Mouse (Mus musculus): ENCODE results near the gene Mctp2. TPM values are rescaled to one million over a fixed set of nuclear protein-coding genes. Genes with fewer than 3 reads are reported as not detected.

Mctp2 gene
- polyA plus RNA-seq (2012), result not detected in 2 replicates

GRCm38 (mm10) chr7:72306382-72306841, at the start of gene Mctp2:
TSS of gene Mctp2 (minus strand) at chr7:72306608.
- peak within 1 kb of the TSS; percentile 40 for H3K4me3 ChIP-seq (replicated peaks)
- no peaks in the 10 kb centered on the region for H3K9me3 ChIP-seq (ENCODE audit: control insufficient read depth, low read length)
- peaks cover 1% of the 10 kb centered on the region; the same call in 1 of the 2 replicates for H3K4me1 ChIP-seq (ENCODE audit: control insufficient read depth)
- TF ChIP-seq GATA1 (IDR thresholded peaks at IDR 0.05; ENCODE audit: low read length), result no peak
- TF ChIP-seq TAL1 (IDR thresholded peaks at IDR 0.05; ENCODE audit: low read length), result no peak
- H3K36me3 ChIP-seq (ENCODE audit: control insufficient read depth), result no peaks in the 10 kb centered on the region
- H3K27me3 ChIP-seq (ENCODE audit: control insufficient read depth), result peaks cover 13% of the 10 kb centered on the region

GRCm38 (mm10) chr7:72345901-72346300, 39.5 kb upstream of the Mctp2 start:
- TF ChIP-seq TAL1 (IDR thresholded peaks at IDR 0.05; ENCODE audit: low read length) (no peak), GATA1 (IDR thresholded peaks at IDR 0.05; ENCODE audit: low read length) (no peak)
- no peaks in the 10 kb centered on the region for H3K36me3 ChIP-seq (ENCODE audit: control insufficient read depth)

DNA sequence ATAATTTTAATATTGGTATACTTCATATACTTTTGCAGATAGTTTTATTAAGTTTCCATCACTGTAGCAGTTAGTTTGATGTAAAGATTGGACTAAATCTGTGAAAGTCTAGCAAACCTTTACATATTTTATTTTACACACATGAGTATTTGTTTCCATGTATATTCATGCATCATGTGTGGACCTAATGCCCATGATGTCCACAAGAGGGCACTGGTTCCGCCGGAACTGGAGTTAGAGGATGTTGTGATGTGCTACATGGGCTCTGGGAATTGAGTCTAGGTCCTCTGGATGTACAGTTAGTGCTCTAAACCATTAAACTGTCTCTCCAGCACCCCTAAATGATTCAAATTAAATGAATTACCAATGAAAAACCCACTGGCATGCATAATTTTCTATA, 37.3 kb upstream of the Mctp2 start:
- TF ChIP-seq GATA1 (IDR thresholded peaks at IDR 0.05; ENCODE audit: low read length) (no peak), TAL1 (IDR thresholded peaks at IDR 0.05; ENCODE audit: low read length) (no peak)
- Histone ChIP-seq H3K9me3 (ENCODE audit: control insufficient read depth, low read length) (no peaks in the 10 kb centered on the region), H3K4me3 (replicated peaks) (no peak overlapping the region), H3K4me1 (ENCODE audit: control insufficient read depth) (no peaks in the 10 kb centered on the region), H3K36me3 (ENCODE audit: control insufficient read depth) (no peaks in the 10 kb centered on the region), H3K27me3 (ENCODE audit: control insufficient read depth) (no peaks in the 10 kb centered on the region)

More at GRCm38 (mm10) chr7:72345901-72346300, 39.5 kb upstream of the Mctp2 start:
- H3K4me3 ChIP-seq (replicated peaks), result no peak overlapping the region
- no peaks in the 10 kb centered on the region for H3K9me3 ChIP-seq (ENCODE audit: control insufficient read depth, low read length)
- no peaks in the 10 kb centered on the region for H3K4me1 ChIP-seq (ENCODE audit: control insufficient read depth)
- no peaks in the 10 kb centered on the region for H3K27me3 ChIP-seq (ENCODE audit: control insufficient read depth)

- TF ChIP-seq GATA1 (IDR thresholded peaks at IDR 0.05; ENCODE audit: low read length) (no peak), TAL1 (IDR thresholded peaks at IDR 0.05; ENCODE audit: low read length) (no peak)
- H3K4me3 ChIP-seq (replicated peaks), result no peak overlapping the region
- H3K9me3 ChIP-seq (ENCODE audit: control insufficient read depth, low read length), result no peaks in the 10 kb centered on the region
- H3K36me3 ChIP-seq (ENCODE audit: control insufficient read depth), result no peaks in the 10 kb centered on the region
- no peaks in the 10 kb centered on the region for H3K4me1 ChIP-seq (ENCODE audit: control insufficient read depth)
- no peaks in the 10 kb centered on the region for H3K27me3 ChIP-seq (ENCODE audit: control insufficient read depth)
Measured at GRCm38 (mm10) chr7:72342822-72343221, 36.4 kb upstream of the Mctp2 start.

DNA sequence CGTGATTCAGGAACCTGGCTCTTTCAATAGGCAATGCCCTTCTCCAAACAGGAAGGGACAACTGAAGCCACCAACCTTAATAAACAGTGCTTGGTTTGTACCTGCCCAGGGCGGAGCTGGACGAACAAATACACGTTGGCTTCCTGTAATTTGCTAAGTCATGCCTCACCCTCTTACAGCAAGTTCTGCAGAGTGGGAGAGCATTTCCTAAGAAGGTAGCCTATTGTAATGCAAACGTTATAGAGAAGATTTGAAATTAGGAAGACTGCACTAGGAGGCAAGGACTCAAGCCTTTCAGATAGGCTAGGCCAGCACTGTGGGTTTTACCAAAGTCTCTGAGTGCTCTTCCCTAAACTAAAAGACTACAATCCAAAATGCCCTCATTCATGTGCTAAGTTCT, 19.6 kb upstream of the Mctp2 start:
- no peak for TF ChIP-seq TAL1 (IDR thresholded peaks at IDR 0.05; ENCODE audit: low read length)
- no peak for TF ChIP-seq GATA1 (IDR thresholded peaks at IDR 0.05; ENCODE audit: low read length)
- H3K9me3 ChIP-seq (ENCODE audit: control insufficient read depth, low read length), result no peaks in the 10 kb centered on the region

DNA sequence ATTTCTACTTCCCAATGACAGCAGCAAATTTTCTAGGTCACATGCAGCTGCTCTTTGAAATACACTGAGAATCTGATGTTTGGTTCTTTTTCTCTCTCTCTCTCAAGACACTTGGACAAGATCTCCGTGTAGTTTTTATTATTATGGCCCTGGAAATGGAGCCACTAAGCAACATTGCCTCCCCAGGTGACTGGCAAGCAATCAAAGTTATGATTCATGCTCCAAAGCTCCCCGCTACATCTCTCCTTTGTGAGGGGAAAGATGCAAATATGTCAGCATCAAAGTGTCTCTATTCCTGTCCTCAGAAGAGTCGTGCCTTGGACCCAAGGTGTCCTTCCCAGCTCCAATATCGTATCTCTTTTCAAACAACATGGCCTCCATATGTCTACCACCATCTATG, 14.5 kb upstream of the Mctp2 start:
- H3K9me3 ChIP-seq (ENCODE audit: control insufficient read depth, low read length), result peaks cover 3% of the 10 kb centered on the region
- no peaks in the 10 kb centered on the region for H3K4me1 ChIP-seq (ENCODE audit: control insufficient read depth)
- no peaks in the 10 kb centered on the region for H3K27me3 ChIP-seq (ENCODE audit: control insufficient read depth)
- H3K4me3 ChIP-seq (replicated peaks), result no peak overlapping the region
- no peak for TF ChIP-seq TAL1 (IDR thresholded peaks at IDR 0.05; ENCODE audit: low read length)
- TF ChIP-seq GATA1 (IDR thresholded peaks at IDR 0.05; ENCODE audit: low read length), result no peak
- H3K36me3 ChIP-seq (ENCODE audit: control insufficient read depth), result no peaks in the 10 kb centered on the region

More for the DNA sequence above, 19.6 kb upstream of the Mctp2 start:
- H3K4me3 ChIP-seq (replicated peaks), result no peak overlapping the region
- H3K4me1 ChIP-seq (ENCODE audit: control insufficient read depth), result no peaks in the 10 kb centered on the region
- no peaks in the 10 kb centered on the region for H3K36me3 ChIP-seq (ENCODE audit: control insufficient read depth)
- H3K27me3 ChIP-seq (ENCODE audit: control insufficient read depth), result no peaks in the 10 kb centered on the region

DNA sequence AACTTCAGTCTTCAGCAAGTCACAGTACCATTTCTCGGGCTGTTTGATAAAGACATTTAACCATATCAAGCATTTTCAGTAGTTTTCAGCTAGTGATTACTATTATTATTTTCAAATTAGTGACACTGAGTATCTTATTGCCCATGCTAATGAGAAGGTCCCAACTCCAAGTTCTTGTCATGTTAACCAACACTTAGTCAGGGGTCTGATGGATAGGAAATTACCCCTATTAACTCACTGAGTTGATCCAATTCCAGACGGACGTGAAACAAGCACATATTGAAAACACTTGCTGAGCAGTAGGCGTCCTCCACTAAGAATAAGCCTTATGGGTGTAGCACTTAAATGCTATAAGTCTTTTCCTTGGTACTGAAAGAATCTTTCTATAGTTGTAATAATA, 14.0 kb upstream of the Mctp2 start:
- no peak for TF ChIP-seq TAL1 (IDR thresholded peaks at IDR 0.05; ENCODE audit: low read length)
- no peak for TF ChIP-seq GATA1 (IDR thresholded peaks at IDR 0.05; ENCODE audit: low read length)
- H3K4me1 ChIP-seq (ENCODE audit: control insufficient read depth), result no peaks in the 10 kb centered on the region
- no peak overlapping the region for H3K4me3 ChIP-seq (replicated peaks)
- peaks cover 3% of the 10 kb centered on the region for H3K9me3 ChIP-seq (ENCODE audit: control insufficient read depth, low read length)
- H3K36me3 ChIP-seq (ENCODE audit: control insufficient read depth), result no peaks in the 10 kb centered on the region
- no peaks in the 10 kb centered on the region for H3K27me3 ChIP-seq (ENCODE audit: control insufficient read depth)

DNA sequence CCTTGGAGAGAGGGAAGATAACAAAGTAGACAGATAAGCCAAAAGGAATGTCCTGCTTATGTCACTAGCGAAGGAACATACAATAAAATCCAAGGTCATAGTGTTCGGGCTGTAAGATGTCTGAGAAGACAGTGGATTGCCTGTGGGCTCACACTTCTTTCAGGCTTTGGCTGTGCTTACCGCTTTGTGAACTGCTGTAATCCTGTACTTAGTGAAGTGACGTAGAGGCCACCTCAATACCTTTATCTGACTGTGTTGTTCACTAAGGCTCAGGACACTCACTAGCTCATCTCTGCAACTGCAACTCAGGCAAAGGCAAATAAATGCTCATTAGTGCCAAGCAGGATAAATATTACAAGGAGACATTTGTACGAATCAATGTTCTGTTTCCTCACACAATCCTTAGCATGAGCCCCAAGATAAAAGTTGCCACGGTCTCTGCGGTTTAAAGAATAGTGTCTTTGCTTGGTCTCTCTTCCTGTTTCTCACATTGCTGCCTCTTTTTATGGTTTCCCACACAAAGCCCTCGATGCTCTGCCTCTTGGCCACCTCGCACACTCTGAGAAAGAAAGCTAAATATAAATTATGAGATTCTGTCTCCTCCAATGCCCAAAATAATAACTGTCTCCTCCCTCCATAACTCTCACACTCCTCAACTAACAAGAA, 8.1 kb upstream of the Mctp2 start:
- H3K4me3 ChIP-seq (replicated peaks), result no peak overlapping the region
- H3K27me3 ChIP-seq (ENCODE audit: control insufficient read depth), result no peaks in the 10 kb centered on the region
- H3K4me1 ChIP-seq (ENCODE audit: control insufficient read depth), result no peaks in the 10 kb centered on the region
- no peaks in the 10 kb centered on the region; the same call in 1 of the 2 replicates for H3K9me3 ChIP-seq (ENCODE audit: control insufficient read depth, low read length)
- TF ChIP-seq GATA1 (IDR thresholded peaks at IDR 0.05; ENCODE audit: low read length) (no peak), TAL1 (IDR thresholded peaks at IDR 0.05; ENCODE audit: low read length) (no peak)
- no peaks in the 10 kb centered on the region for H3K36me3 ChIP-seq (ENCODE audit: control insufficient read depth)

GRCm38 (mm10) chr7:72313908-72314307, 7.5 kb upstream of the Mctp2 start:
- H3K27me3 ChIP-seq (ENCODE audit: control insufficient read depth), result no peaks in the 10 kb centered on the region
- H3K4me3 ChIP-seq (replicated peaks), result no peak overlapping the region
- no peaks in the 10 kb centered on the region for H3K4me1 ChIP-seq (ENCODE audit: control insufficient read depth)
- no peak for TF ChIP-seq TAL1 (IDR thresholded peaks at IDR 0.05; ENCODE audit: low read length)
- H3K9me3 ChIP-seq (ENCODE audit: control insufficient read depth, low read length), result no peaks in the 10 kb centered on the region
- H3K36me3 ChIP-seq (ENCODE audit: control insufficient read depth), result no peaks in the 10 kb centered on the region
